Mouse (Mus musculus) erythroblast, embryonic 14.5 days (primary cell): Measurements from ENCODE around the gene Ugt1a6a.

ENCODE experiments used
- GATA1 ChIP-seq: IDR thresholded peaks from 2 replicates; pipeline ENCODE4 v1.6.1; 2012; ENCODE audit warnings: low read length, inconsistent platforms, mixed read lengths
- TAL1 ChIP-seq: IDR thresholded peaks from 3 replicates; pipeline ENCODE4 v1.6.1; 2012; ENCODE audit warnings: low read length, inconsistent platforms, mixed read lengths

DNA sequence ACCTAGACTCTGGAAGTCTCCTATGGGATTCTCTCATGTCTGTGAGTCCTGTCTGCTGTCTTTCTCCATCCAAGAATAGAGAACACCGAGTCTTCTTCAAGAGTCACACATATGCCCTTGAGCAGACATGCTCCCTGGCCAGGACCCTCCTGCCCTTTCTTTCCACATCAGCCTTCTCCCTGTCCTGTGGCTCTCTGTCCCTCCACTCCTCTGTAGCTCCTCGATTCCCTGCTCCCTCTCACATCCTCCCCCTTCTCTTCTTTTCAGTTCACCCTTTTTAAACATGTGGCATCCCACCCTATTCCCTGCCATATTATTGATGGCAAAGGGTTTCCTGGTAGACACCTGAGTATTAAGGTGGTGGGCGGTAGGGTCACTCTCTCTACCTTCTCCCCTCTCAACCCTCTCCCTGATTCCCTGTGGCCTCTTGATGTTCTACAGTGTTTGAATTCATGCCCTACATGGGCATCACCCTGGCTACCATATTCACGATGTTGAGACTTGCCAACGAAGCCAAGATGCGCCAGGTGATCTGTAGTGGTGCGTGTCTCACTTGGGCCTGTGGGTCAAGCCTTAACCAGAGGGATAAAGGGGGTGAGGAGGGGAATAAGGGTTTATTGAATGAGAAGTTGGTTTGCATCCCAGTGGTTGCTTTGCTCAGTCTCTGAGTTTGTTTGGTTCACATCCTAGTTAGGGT, 97.3 kb downstream of the Ugt1a6a start:
- TF ChIP-seq GATA1 (no peak), TAL1 (no peak)
